Comparison of ENCODE assay signal across 8 mouse cellular contexts in genomic region chr5:90405210-90405609, GRCm38 (mm10). TPM values are rescaled to one million over a fixed set of nuclear protein-coding genes. Genes with fewer than 3 reads are reported as not detected.
DNase-seq lines count a peak whose midpoint lies in the region; ATAC-seq and TF ChIP-seq lines count a peak whose summit lies in the region.

No protein-coding gene starts in this region.

- H3K9ac ChIP-seq in lung, embryonic 14.5 days: no peak overlapping the region
- H3K9ac ChIP-seq in midbrain, embryonic 16.5 days (ENCODE audit: low read depth, low read length): no peak overlapping the region

- TF ChIP-seq CTCF in layer of hippocampus, adult 2 months (conservative IDR thresholded peaks at IDR 0.05): peak; percentile 83
- TF ChIP-seq CTCF in lung, embryonic 14.5 days (IDR thresholded peaks at IDR 0.05; ENCODE audit: low read depth): peak; percentile 73

- DNase-seq in cerebellum, postnatal 10 days: peak; percentile 23 to 26
- no peak for DNase-seq in cerebellum, adult 11 months
- DNase-seq in brain, adult 2 months (ENCODE audit: low read depth, low spot score): peak; percentile 75
- peak; percentile 54 to 59 for DNase-seq in layer of hippocampus, adult 2 months (ENCODE audit: low spot score in 2 of 2)
- peak; percentile 76 for DNase-seq in lung, embryonic 14.5 days
- DNase-seq in spleen, postnatal 36 days (ENCODE audit: low spot score in 2 of 2): no peak
- no peak for DNase-seq in spleen, postnatal 10 days (ENCODE audit: low spot score in 2 of 2)

- H3K4me3 ChIP-seq in layer of hippocampus, adult 2 months: no peak overlapping the region
- H3K4me3 ChIP-seq in lung, embryonic 14.5 days (ENCODE audit: low read depth, low read length): no peak overlapping the region
- no peak overlapping the region for H3K4me3 ChIP-seq in midbrain, embryonic 16.5 days (ENCODE audit: low read depth, low read length)

- H3K36me3 ChIP-seq in lung, embryonic 14.5 days (ENCODE audit: insufficient read depth): no peaks in the 10 kb centered on the region
- no peaks in the 10 kb centered on the region for H3K36me3 ChIP-seq in midbrain, embryonic 16.5 days (ENCODE audit: control insufficient read depth, insufficient read depth, low read length)

- 56% methylated on average over 4 of the region's 4 CpGs for WGBS in lung, embryonic 14.5 days
- WGBS in midbrain, embryonic 16.5 days: 88% methylated on average over 4 of the region's 4 CpGs

- H3K9me3 ChIP-seq in lung, embryonic 14.5 days (ENCODE audit: low read depth, low read length): no peaks in the 10 kb centered on the region
- H3K9me3 ChIP-seq in midbrain, embryonic 16.5 days (replicated peaks; ENCODE audit: control insufficient read depth, low read length, poor library complexity, severe bottlenecking): no peaks in the 10 kb centered on the region

- H3K27ac ChIP-seq in layer of hippocampus, adult 2 months: no peak overlapping the region
- H3K27ac ChIP-seq in lung, embryonic 14.5 days (ENCODE audit: low read depth): no peak overlapping the region
- H3K27ac ChIP-seq in midbrain, embryonic 16.5 days (ENCODE audit: low read length): no peak overlapping the region

- no peaks in the 10 kb centered on the region for H3K27me3 ChIP-seq in lung, embryonic 14.5 days (ENCODE audit: insufficient read depth, low read length)
- H3K27me3 ChIP-seq in midbrain, embryonic 16.5 days (ENCODE audit: control insufficient read depth, insufficient read depth, low read depth, low read length): no peaks in the 10 kb centered on the region

- H3K4me2 ChIP-seq in lung, embryonic 14.5 days: no peak overlapping the region
- H3K4me2 ChIP-seq in midbrain, embryonic 16.5 days (ENCODE audit: low read length): no peak overlapping the region

- no peaks in the 10 kb centered on the region for H3K4me1 ChIP-seq in lung, embryonic 14.5 days (ENCODE audit: insufficient read depth)
- no peaks in the 10 kb centered on the region for H3K4me1 ChIP-seq in midbrain, embryonic 16.5 days (ENCODE audit: control insufficient read depth, insufficient read depth, low read length)

- peak; percentile 63; the same call in 1 of the 2 replicates for ATAC-seq in lung, embryonic 14.5 days (ENCODE audit: insufficient read depth)
- no peak for ATAC-seq in midbrain, embryonic 16.5 days

RNA-seq across cellular contexts. Expression of gene Gm9958, which starts 38.2 kb away (rescaled TPM):
- total RNA-seq in layer of hippocampus, adult 2 months (2021): 1 to 10 TPM; 2.6 to 2.8 TPM
- 5.8 and 6.6 TPM in 2 replicates for polyA plus RNA-seq in lung, embryonic 14.5 days (2014; fragmentation: Nextera tagmentation; extraction: Ambion mirVana)
- 4.8 and 5.4 TPM in 2 replicates for polyA plus RNA-seq in midbrain, embryonic 16.5 days (2015; fragmentation: Nextera tagmentation; extraction: Ambion mirVana)

RNA-seq across cellular contexts. Expression of gene Ankrd17, which starts 38.8 kb away (rescaled TPM):
- total RNA-seq in layer of hippocampus, adult 2 months (2021): 100 to 1,000 TPM; 110 to 118 TPM
- 31.3 and 32.9 TPM in 2 replicates for polyA plus RNA-seq in lung, embryonic 14.5 days (2014; fragmentation: Nextera tagmentation; extraction: Ambion mirVana)
- 28.4 and 33.1 TPM in 2 replicates for polyA plus RNA-seq in midbrain, embryonic 16.5 days (2015; fragmentation: Nextera tagmentation; extraction: Ambion mirVana)

RNA-seq across cellular contexts. Expression of gene Alb, which starts 55.5 kb away (rescaled TPM):
- total RNA-seq in layer of hippocampus, adult 2 months (2021): not detected
- 0.95 and 1.7 TPM in 2 replicates for polyA plus RNA-seq in lung, embryonic 14.5 days (2014; fragmentation: Nextera tagmentation; extraction: Ambion mirVana)
- polyA plus RNA-seq in midbrain, embryonic 16.5 days (2015; fragmentation: Nextera tagmentation; extraction: Ambion mirVana): not detected in 2 replicates

Comparison
In these comparisons a context has a peak if more than half of its experiments do, and no peak if none do; other contexts are left out.
1. DNase-seq: peak in cerebellum, postnatal 10 days (2 of 2), brain, adult 2 months (single experiment), layer of hippocampus, adult 2 months (2 of 2) and lung, embryonic 14.5 days (single experiment); none in cerebellum, adult 11 months (single experiment), spleen, postnatal 36 days (0 of 2) and spleen, postnatal 10 days (0 of 2).